Mouse (Mus musculus) liver, adult (tissue): ENCODE measurements around the gene Il1rap.
A peak's percentile ranks its signal among the peaks of the same experiment; 100 is the strongest.

Source experiments
- GATA4 ChIP-seq: IDR thresholded peaks from 2 replicates; pipeline ENCODE4 v1.6.1; 2014; ENCODE audit warnings: mild to moderate bottlenecking, low read length; ENCODE audit not compliant: insufficient replicate concordance

Il1rap gene

DNA sequence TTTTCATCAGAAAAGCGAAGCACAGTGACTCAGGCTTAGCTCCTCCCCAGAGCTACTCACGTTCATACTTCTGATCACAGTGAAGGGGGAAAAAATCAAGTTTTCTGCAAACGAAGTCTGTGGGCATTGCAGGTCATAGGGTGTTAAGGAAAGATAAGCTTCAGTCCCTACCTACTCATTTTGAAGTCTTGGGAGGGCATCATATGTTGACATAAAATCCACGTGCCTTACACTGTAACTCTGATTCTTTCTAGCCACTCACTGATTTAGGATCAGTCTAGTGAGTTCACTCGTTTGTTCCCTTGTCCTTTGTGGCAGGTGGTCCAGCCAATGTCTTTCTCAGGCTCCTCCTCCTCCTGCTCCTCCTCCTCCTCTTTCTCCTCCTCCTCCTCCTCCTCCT, 17.1 kb downstream of the Il1rap start:
- no peak for TF ChIP-seq GATA4

DNA sequence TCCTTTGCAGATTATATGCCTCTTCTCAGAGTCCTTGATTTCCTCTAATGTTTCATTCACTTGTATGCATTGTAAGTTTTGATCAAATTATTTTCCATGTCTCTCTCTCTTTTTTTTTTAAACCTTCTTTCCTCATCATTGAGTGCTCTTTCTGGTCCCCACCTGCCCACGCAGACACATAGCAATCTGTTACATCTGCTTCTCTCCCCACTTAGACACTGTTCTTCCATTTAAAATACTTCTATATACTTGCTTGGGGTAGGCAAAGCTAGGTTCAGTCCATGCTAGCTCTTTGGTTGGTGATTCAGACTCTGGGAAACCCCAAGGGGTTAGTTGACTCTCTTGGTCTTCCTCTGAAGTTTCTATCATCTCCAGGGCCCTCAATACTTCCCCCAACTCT, 20.0 kb downstream of the Il1rap start:
- TF ChIP-seq GATA4, result no peak

GRCm38 (mm10) chr16:26604621-26605020, 23.1 kb downstream of the Il1rap start:
- TF ChIP-seq GATA4, result no peak

DNA sequence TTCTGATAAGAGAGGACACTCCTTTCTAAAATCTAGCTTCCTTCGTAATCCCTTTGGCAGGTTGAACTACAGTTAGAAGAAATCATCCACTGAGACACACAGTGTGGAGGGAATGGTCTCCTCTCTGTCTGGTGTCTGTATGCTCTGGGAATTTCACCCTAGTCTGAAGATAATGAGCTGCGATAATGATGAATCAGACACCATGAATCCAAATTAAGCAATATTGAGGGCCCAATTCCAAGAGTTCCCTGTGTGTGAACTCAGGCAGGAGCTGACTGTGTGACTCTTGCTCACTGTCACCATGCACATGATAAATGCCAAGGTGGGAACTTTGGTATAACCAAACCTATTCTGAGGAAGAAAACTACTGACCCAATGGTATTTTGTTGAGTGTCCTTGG, 26.5 kb downstream of the Il1rap start:
- peak; percentile 10; the same call in 1 of the 2 replicates for TF ChIP-seq GATA4

GRCm38 (mm10) chr16:26610508-26610907, 29.0 kb downstream of the Il1rap start:
- no peak for TF ChIP-seq GATA4

GRCm38 (mm10) chr16:26612499-26613220, 31.2 kb downstream of the Il1rap start:
- TF ChIP-seq GATA4, result no peak

GRCm38 (mm10) chr16:26623141-26623540, 41.6 kb downstream of the Il1rap start:
- no peak for TF ChIP-seq GATA4

DNA sequence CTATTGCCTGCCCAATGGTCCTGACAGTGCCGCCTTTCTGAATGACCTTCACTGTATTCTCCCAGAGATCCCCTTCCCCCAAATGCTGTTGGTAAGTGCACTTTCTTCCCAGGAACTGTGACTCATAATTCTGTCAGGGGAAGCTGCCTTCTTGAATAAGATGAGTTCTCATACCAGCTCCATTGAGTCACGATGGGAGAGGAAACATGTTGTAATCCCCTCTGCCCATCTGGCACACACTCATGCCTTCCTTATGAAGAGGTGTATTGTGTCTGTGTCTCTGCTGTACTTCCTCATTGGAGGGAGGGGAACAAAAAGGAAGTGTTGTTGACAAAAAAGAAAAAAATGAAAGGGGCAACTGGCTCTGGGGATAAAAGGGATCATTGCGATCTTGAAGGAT, 44.6 kb downstream of the Il1rap start:
- no peak for TF ChIP-seq GATA4

GRCm38 (mm10) chr16:26634800-26635199, 53.3 kb downstream of the Il1rap start:
- TF ChIP-seq GATA4, result no peak

GRCm38 (mm10) chr16:26643077-26643476, 61.6 kb downstream of the Il1rap start:
- no peak for TF ChIP-seq GATA4

- TF ChIP-seq GATA4, result no peak
Measured at GRCm38 (mm10) chr16:26646066-26646465, 64.6 kb downstream of the Il1rap start.

DNA sequence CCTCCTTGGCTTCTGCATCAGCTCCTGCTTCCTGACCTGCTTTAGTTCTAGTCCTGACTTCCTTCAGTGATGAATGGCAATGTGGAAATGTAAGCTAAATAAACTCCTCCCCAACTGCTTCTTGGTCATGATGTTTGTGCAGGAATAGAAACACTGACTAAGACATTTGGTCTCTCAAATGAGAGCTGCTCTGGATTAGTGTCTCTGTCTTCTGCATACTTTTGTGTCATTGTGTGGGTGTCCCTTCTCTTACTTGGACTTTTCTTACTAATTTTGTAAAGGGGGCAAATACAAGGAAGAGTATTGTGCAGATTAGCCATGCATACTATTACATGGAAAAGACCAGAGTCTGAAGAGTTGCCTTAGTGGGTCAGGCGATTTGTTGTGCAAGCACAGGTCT, 65.5 kb downstream of the Il1rap start:
- TF ChIP-seq GATA4, result no peak

GRCm38 (mm10) chr16:26662722-26663436, 81.4 kb downstream of the Il1rap start:
- no peak for TF ChIP-seq GATA4

DNA sequence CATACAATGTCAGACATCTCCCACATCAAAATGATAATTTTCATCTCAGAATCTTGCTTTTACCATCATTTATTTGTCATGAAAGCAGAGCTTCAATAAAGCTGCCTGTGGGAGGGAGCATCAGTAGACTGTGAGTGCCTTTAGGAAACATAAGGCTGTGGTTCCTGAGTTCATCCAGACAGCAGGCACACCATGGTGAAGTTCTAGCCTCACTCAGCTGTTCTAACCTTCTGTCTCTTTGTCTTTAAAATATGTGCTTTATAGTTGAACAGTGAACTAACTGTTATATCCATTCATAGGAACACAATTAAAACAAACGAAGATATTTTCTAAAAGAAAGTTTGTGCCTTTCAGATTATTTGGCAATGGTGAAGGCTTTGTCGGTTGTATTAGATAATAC, 84.9 kb downstream of the Il1rap start:
- no peak for TF ChIP-seq GATA4

- no peak for TF ChIP-seq GATA4
Measured at GRCm38 (mm10) chr16:26669081-26669480, 87.6 kb downstream of the Il1rap start.

GRCm38 (mm10) chr16:26680381-26680780, 98.9 kb downstream of the Il1rap start:
- no peak for TF ChIP-seq GATA4
